Mouse (Mus musculus): Measurements from ENCODE around the gene Smug1.

Smug1 gene

GRCm38 (mm10) chr15:103108066-103108676 lies 58.7 kb downstream of the Smug1 start:
- no peak for DNase-seq (ENCODE audit: extremely low read depth, insufficient read length, low spot score)

DNA sequence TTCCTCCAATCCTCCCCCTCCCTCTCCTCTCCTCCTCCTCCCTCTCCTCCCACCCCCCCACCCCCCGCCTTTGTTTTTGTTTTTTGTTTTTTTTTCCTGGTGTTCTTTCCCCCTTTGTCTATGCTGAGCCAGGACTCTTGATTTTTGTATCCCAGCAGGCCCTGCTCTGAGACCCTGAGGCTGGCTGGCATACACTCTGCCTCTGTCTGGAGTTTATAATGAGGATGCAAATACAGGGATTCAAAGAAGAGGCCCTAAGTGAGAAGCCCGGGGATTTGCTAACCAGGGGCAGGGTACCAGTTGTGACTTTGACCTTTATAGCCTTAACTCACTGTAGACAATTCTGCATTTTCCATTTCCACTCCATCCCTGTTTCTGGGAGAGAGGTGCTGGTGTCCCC lies 60.7 kb downstream of the Smug1 start:
- DNase-seq (ENCODE audit: extremely low read depth, insufficient read length, low spot score), result no peak

Data from 3134 (cell line).